Mouse (Mus musculus) small intestine, adult 2 months (tissue): Measurements from ENCODE around the gene Snap25. TPM values are rescaled to one million over a fixed set of nuclear protein-coding genes. Genes with fewer than 3 reads are reported as not detected.

ENCODE experiments used
- H3K27ac ChIP-seq: fragments of 200-500 bp; 2 replicates; pipeline ENCODE4 v1.5.1; 2012; ENCODE audit warnings: low read depth, low read length, control low read depth, inconsistent platforms; ENCODE audit not compliant: insufficient read depth
- H3K27me3 ChIP-seq: fragments of 200-500 bp; 2 replicates; pipeline ENCODE4 v1.6.1; 2012; ENCODE audit warnings: mild to moderate bottlenecking, moderate library complexity, low read length, inconsistent platforms; ENCODE audit not compliant: control insufficient read depth, insufficient read depth
- H3K36me3 ChIP-seq: fragments of 200-500 bp; 2 replicates; pipeline ENCODE4 v1.6.1; 2012; ENCODE audit warnings: mild to moderate bottlenecking, low read length, control low read depth, inconsistent platforms; ENCODE audit not compliant: control insufficient read depth, insufficient read depth
- H3K4me1 ChIP-seq: fragments of 200-500 bp; 2 replicates; pipeline ENCODE4 v1.6.1; 2012; ENCODE audit warnings: low read length, inconsistent platforms, mixed read lengths; ENCODE audit not compliant: control insufficient read depth, insufficient read depth, insufficient read length
- H3K4me3 ChIP-seq: fragments of 200-500 bp; 2 replicates; pipeline ENCODE4 v1.5.1; 2012; ENCODE audit warnings: low read depth, mild to moderate bottlenecking, control low read depth, inconsistent platforms, low read length, moderate library complexity
- CTCF ChIP-seq: fragments of 200-500 bp; IDR thresholded peaks from 2 replicates; pipeline ENCODE4 v1.5.1; 2012; ENCODE audit warnings: low read depth, mild to moderate bottlenecking, control low read depth, inconsistent platforms, low read length, moderate library complexity, mixed read lengths; ENCODE audit not compliant: insufficient replicate concordance, insufficient read length; ENCODE audit errors: extremely low read depth
- POLR2A ChIP-seq: fragments of 200-500 bp; IDR thresholded peaks from 2 replicates; pipeline ENCODE4 v1.6.1; 2012; ENCODE audit warnings: low read depth, mild to moderate bottlenecking, control low read depth, inconsistent platforms, low read length, moderate library complexity
- WGBS: fragments of 180-500 bp; shearing (Covaris S2); methylation state at CpG from one replicate; pipeline ENCODE4 v1.1.7; 2018; 5-methylcytosine and 5-hydroxymethylcytosine counted together
- polyA plus RNA-seq: library from polyadenylated mRNA; depleted of rRNA; stranded (reverse); fragments of >200 nt; gene quantifications from 2 replicates; pipeline ENCODE4 v1.2.3, GENCODE M21; 2012

The Snap25 gene
- polyA plus RNA-seq, 1 experiment = 1.2 TPM

- 46% methylated on average over 3 of the region's 3 CpGs for WGBS
- H3K27me3 ChIP-seq = no peaks in the 10 kb centered on the region
- no peak overlapping the region for H3K27ac ChIP-seq
- no peaks in the 10 kb centered on the region for H3K36me3 ChIP-seq
- no peak for TF ChIP-seq CTCF
- TF ChIP-seq POLR2A = no peak
- no peak overlapping the region for H3K4me3 ChIP-seq
- H3K4me1 ChIP-seq = no peaks in the 10 kb centered on the region
Observed at GRCm38 (mm10) chr2:136753682-136754081, 40.4 kb downstream of the Snap25 start.

- WGBS = 90% methylated on average over 5 of the region's 5 CpGs
- TF ChIP-seq POLR2A = no peak
- TF ChIP-seq CTCF = no peak
- Histone ChIP-seq H3K4me1 (no peaks in the 10 kb centered on the region), H3K36me3 (no peaks in the 10 kb centered on the region), H3K27ac (no peak overlapping the region), H3K27me3 (no peaks in the 10 kb centered on the region), H3K4me3 (no peak overlapping the region)
Observed at GRCm38 (mm10) chr2:136758809-136759551, 45.7 kb downstream of the Snap25 start.

GRCm38 (mm10) chr2:136778156-136778555 lies 64.9 kb downstream of the Snap25 start:
- H3K4me1 ChIP-seq = no peaks in the 10 kb centered on the region
- H3K36me3 ChIP-seq = no peaks in the 10 kb centered on the region
- no peak overlapping the region for H3K27ac ChIP-seq
- WGBS = 79% methylated on average over 2 of the region's 2 CpGs
- no peak for TF ChIP-seq CTCF
- no peak for TF ChIP-seq POLR2A
- no peaks in the 10 kb centered on the region for H3K27me3 ChIP-seq
- H3K4me3 ChIP-seq = no peak overlapping the region

GRCm38 (mm10) chr2:136778674-136779073 lies 65.4 kb downstream of the Snap25 start:
- TF ChIP-seq CTCF (no peak), POLR2A (no peak)
- H3K4me3 ChIP-seq = no peak overlapping the region
- WGBS = 80% methylated on average over 3 of the region's 3 CpGs
- H3K27ac ChIP-seq = no peak overlapping the region
- no peaks in the 10 kb centered on the region for H3K36me3 ChIP-seq
- no peaks in the 10 kb centered on the region for H3K27me3 ChIP-seq
- no peaks in the 10 kb centered on the region for H3K4me1 ChIP-seq

GRCm38 (mm10) chr2:136780268-136780667 lies 67.0 kb downstream of the Snap25 start:
- Histone ChIP-seq H3K27ac (no peak overlapping the region), H3K4me3 (no peak overlapping the region), H3K36me3 (no peaks in the 10 kb centered on the region), H3K27me3 (no peaks in the 10 kb centered on the region), H3K4me1 (no peaks in the 10 kb centered on the region)
- TF ChIP-seq POLR2A (no peak), CTCF (no peak)

GRCm38 (mm10) chr2:136784310-136784709 lies 71.1 kb downstream of the Snap25 start:
- Histone ChIP-seq H3K36me3 (no peaks in the 10 kb centered on the region), H3K27ac (no peak overlapping the region), H3K4me3 (no peak overlapping the region), H3K4me1 (no peaks in the 10 kb centered on the region), H3K27me3 (no peaks in the 10 kb centered on the region)
- 76% methylated on average over 4 of the region's 4 CpGs for WGBS
- TF ChIP-seq POLR2A (no peak), CTCF (no peak)

- no peaks in the 10 kb centered on the region for H3K4me1 ChIP-seq
- H3K36me3 ChIP-seq = no peaks in the 10 kb centered on the region
- no peaks in the 10 kb centered on the region for H3K27me3 ChIP-seq
- TF ChIP-seq POLR2A (no peak), CTCF (no peak)
- H3K27ac ChIP-seq = no peak overlapping the region
- no peak overlapping the region for H3K4me3 ChIP-seq
- 63% methylated on average over 4 of the region's 4 CpGs for WGBS
Observed at GRCm38 (mm10) chr2:136788379-136788778, 75.1 kb downstream of the Snap25 start.
